Mouse (Mus musculus): ENCODE measurements at regions not wholly inside any gene's neighbourhood (a gene's known extent, or its start where the extent isn't known, plus 50 kb on each side); places are given as distances from the start of the nearest gene placed in this dataset.

DNA sequence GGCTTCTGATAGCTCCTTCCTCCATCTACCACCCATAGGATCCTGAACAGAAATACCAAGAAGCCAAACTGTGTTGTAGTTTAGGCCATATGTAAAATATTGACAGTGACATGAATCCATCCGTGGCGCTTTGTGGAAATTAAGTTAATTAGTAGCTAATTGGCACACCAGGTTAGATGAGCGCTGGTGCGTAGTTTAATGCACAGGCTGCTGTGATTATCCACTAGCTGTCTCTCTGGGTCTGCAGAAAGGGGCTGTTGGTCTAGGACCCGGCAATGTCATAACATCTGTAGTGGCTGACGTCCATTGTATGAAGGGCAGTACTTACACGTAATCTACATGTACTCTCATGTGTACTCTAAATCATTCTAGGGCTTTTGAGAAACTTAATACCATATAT lies 134.7 kb downstream of the Ifng start:
- H3K27me3 ChIP-seq (ENCODE audit: control insufficient read depth, insufficient read depth, low read length), result no peaks in the 10 kb centered on the region
- TF ChIP-seq CTCF (IDR thresholded peaks at IDR 0.05; ENCODE audit: extremely low read depth, insufficient read depth, insufficient read length, insufficient replicate concordance), result no peak
- TF ChIP-seq POLR2A (IDR thresholded peaks at IDR 0.05; ENCODE audit: low read depth, low read length), result no peak
- H3K36me3 ChIP-seq (ENCODE audit: control insufficient read depth, insufficient read depth, low read length), result no peaks in the 10 kb centered on the region
- H3K4me1 ChIP-seq (ENCODE audit: control insufficient read depth, insufficient read depth, insufficient read length), result no peaks in the 10 kb centered on the region
- 92% methylated on average over 7 of the region's 7 CpGs for WGBS
- no peak overlapping the region for H3K4me3 ChIP-seq (ENCODE audit: extremely low read depth, insufficient read depth, insufficient read length)
- no peak overlapping the region for H3K27ac ChIP-seq (ENCODE audit: insufficient read depth, low read length)
- DNase-seq (ENCODE audit: low read depth in 1 of 2, low spot score in 2 of 2), result no peak

DNA sequence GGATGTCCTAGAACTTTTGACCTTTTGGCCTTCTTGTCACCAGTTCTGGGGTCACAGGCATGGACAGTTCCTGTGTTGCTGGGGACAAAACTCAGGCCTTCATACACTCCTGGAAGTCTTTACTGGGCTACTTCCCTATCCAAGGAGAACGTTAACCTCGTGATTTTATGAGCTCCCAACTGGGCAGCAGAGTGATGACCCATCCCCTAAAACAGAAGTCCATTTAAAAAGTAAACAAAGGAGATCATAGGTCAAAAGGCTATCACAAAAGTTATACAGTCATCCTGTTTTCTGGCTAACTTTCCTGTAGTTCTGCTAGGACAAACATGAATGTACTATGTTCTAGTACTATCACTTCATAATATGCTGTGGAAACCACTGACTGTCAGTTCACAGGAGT lies 140.5 kb downstream of the Ifng start:
- no peak overlapping the region for H3K4me3 ChIP-seq (ENCODE audit: extremely low read depth, insufficient read depth, insufficient read length)
- H3K36me3 ChIP-seq (ENCODE audit: control insufficient read depth, insufficient read depth, low read length), result no peaks in the 10 kb centered on the region
- H3K4me1 ChIP-seq (ENCODE audit: control insufficient read depth, insufficient read depth, insufficient read length), result no peaks in the 10 kb centered on the region
- TF ChIP-seq CTCF (IDR thresholded peaks at IDR 0.05; ENCODE audit: extremely low read depth, insufficient read depth, insufficient read length, insufficient replicate concordance) (no peak), POLR2A (IDR thresholded peaks at IDR 0.05; ENCODE audit: low read depth, low read length) (no peak)
- no peak for DNase-seq (ENCODE audit: low read depth in 1 of 2, low spot score in 2 of 2)
- H3K27ac ChIP-seq (ENCODE audit: insufficient read depth, low read length), result no peak overlapping the region
- H3K27me3 ChIP-seq (ENCODE audit: control insufficient read depth, insufficient read depth, low read length), result no peaks in the 10 kb centered on the region
- WGBS, result 76% methylated on average over 2 of the region's 2 CpGs

- Histone ChIP-seq H3K36me3 (ENCODE audit: control insufficient read depth, insufficient read depth, low read length) (no peaks in the 10 kb centered on the region), H3K4me3 (ENCODE audit: extremely low read depth, insufficient read depth, insufficient read length) (no peak overlapping the region), H3K27ac (ENCODE audit: insufficient read depth, low read length) (no peak overlapping the region), H3K27me3 (ENCODE audit: control insufficient read depth, insufficient read depth, low read length) (no peaks in the 10 kb centered on the region), H3K4me1 (ENCODE audit: control insufficient read depth, insufficient read depth, insufficient read length) (no peaks in the 10 kb centered on the region)
- TF ChIP-seq POLR2A (IDR thresholded peaks at IDR 0.05; ENCODE audit: low read depth, low read length) (no peak), CTCF (IDR thresholded peaks at IDR 0.05; ENCODE audit: extremely low read depth, insufficient read depth, insufficient read length, insufficient replicate concordance) (no peak)
- no peak for DNase-seq (ENCODE audit: low read depth in 1 of 2, low spot score in 2 of 2)
- 68% methylated on average over 4 of the region's 4 CpGs for WGBS
Measured at GRCm38 (mm10) chr10:118585821-118586220, 145.0 kb downstream of the Ifng start.

- Histone ChIP-seq H3K4me3 (ENCODE audit: extremely low read depth, insufficient read depth, insufficient read length) (no peak overlapping the region), H3K36me3 (ENCODE audit: control insufficient read depth, insufficient read depth, low read length) (no peaks in the 10 kb centered on the region), H3K27me3 (ENCODE audit: control insufficient read depth, insufficient read depth, low read length) (no peaks in the 10 kb centered on the region), H3K27ac (ENCODE audit: insufficient read depth, low read length) (no peak overlapping the region), H3K4me1 (ENCODE audit: control insufficient read depth, insufficient read depth, insufficient read length) (no peaks in the 10 kb centered on the region)
- 52% methylated on average over 8 of the region's 8 CpGs for WGBS
- TF ChIP-seq POLR2A (IDR thresholded peaks at IDR 0.05; ENCODE audit: low read depth, low read length), result no peak
- no peak for TF ChIP-seq CTCF (IDR thresholded peaks at IDR 0.05; ENCODE audit: extremely low read depth, insufficient read depth, insufficient read length, insufficient replicate concordance)
- no peak for DNase-seq (ENCODE audit: low read depth in 1 of 2, low spot score in 2 of 2)
Measured at GRCm38 (mm10) chr10:118588198-118588597, 147.4 kb downstream of the Ifng start.

DNA sequence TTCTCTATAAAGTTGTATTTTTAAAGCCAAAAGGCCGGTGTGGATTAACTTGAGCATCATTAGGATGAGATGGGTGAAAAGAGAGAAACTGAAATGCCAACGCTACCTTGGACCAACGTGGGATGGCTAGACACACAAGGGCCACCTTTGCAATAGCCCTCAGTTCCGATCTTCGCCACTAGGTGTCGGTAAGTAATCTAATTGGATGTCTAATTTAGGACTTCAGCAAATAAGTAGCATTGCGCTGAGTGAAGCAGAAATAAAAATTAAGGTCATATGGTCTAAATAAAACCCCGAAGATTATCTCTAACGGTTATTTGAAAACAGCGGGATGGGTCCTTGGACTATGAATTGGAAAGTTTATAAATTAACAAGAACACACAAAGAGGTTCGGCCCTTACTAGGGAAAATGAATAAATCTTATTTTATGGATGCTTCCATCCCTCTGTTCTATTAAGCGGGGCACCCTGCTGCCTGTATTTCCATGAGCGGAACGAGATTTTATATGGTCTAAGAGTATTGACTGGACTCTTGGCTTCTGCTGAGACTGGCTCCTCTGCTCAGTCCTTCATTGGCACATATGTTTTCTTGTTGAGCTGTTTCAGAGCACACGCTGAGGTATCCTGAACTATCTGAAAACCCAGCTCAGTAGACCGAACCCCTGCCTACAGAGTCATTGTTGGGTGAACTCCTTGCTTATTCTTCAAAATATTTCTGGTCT lies 152.0 kb downstream of the Ifng start:
- Histone ChIP-seq H3K27ac (ENCODE audit: insufficient read depth, low read length) (no peak overlapping the region), H3K36me3 (ENCODE audit: control insufficient read depth, insufficient read depth, low read length) (no peaks in the 10 kb centered on the region), H3K27me3 (ENCODE audit: control insufficient read depth, insufficient read depth, low read length) (no peaks in the 10 kb centered on the region), H3K4me1 (ENCODE audit: control insufficient read depth, insufficient read depth, insufficient read length) (no peaks in the 10 kb centered on the region), H3K4me3 (ENCODE audit: extremely low read depth, insufficient read depth, insufficient read length) (no peak overlapping the region)
- DNase-seq (ENCODE audit: low read depth in 1 of 2, low spot score in 2 of 2), result peak; percentile 61 to 83
- no peak for TF ChIP-seq POLR2A (IDR thresholded peaks at IDR 0.05; ENCODE audit: low read depth, low read length)
- peak; percentile 76; the same call in 1 of the 2 replicates for TF ChIP-seq CTCF (IDR thresholded peaks at IDR 0.05; ENCODE audit: extremely low read depth, insufficient read depth, insufficient read length, insufficient replicate concordance)
- WGBS, result 39% methylated on average over 16 of the region's 16 CpGs

DNA sequence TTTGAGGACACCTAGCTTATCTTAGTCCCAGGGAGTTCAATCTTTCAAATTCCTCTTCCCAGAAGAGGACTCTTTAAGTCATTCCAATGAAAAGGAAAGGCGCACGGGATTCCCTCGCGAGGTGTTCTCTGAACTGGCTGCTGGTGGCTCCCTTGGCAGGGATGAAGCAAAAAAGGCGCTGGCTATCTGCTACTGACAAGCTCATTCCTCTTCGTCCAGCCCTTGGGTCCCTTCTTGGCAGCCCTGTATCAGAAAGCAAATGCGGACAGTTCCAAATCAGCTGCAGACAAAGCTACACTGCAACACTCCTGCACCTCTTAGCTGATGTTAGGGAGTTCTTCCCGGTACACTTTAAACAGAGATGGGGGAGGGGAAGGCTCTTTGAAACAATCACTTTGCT lies 155.4 kb downstream of the Ifng start:
- no peak for TF ChIP-seq CTCF (IDR thresholded peaks at IDR 0.05; ENCODE audit: extremely low read depth, insufficient read depth, insufficient read length, insufficient replicate concordance)
- TF ChIP-seq POLR2A (IDR thresholded peaks at IDR 0.05; ENCODE audit: low read depth, low read length), result no peak
- no peak for DNase-seq (ENCODE audit: low read depth in 1 of 2, low spot score in 2 of 2)
- WGBS, result 85% methylated on average over 8 of the region's 8 CpGs
- Histone ChIP-seq H3K27me3 (ENCODE audit: control insufficient read depth, insufficient read depth, low read length) (no peaks in the 10 kb centered on the region), H3K4me1 (ENCODE audit: control insufficient read depth, insufficient read depth, insufficient read length) (peaks cover 9% of the 10 kb centered on the region; the same call in 1 of the 2 replicates), H3K4me3 (ENCODE audit: extremely low read depth, insufficient read depth, insufficient read length) (no peak overlapping the region), H3K36me3 (ENCODE audit: control insufficient read depth, insufficient read depth, low read length) (no peaks in the 10 kb centered on the region), H3K27ac (ENCODE audit: insufficient read depth, low read length) (no peak overlapping the region)

DNA sequence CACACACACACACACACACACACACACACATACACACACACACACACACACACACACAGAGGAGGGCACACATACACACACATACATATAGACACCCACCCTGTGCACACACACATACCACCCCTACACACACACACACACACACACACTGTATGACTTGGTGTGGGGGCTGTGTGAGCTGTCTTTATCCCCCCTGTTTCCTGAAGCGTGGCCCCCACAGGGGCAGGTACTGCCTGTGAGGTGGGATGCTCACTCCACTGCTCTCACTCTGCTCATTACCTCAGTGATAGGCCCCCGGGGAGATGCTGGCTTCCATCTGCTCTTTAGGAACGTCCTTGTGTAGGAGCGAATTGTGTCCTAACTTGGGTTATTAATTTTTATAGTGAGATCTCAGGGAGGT lies 157.7 kb downstream of the Ifng start:
- WGBS, result 45% methylated on average over 4 of the region's 4 CpGs
- TF ChIP-seq POLR2A (IDR thresholded peaks at IDR 0.05; ENCODE audit: low read depth, low read length), result no peak
- TF ChIP-seq CTCF (IDR thresholded peaks at IDR 0.05; ENCODE audit: extremely low read depth, insufficient read depth, insufficient read length, insufficient replicate concordance), result no peak

More for the DNA sequence above, 157.7 kb downstream of the Ifng start:
- H3K27ac ChIP-seq (ENCODE audit: insufficient read depth, low read length), result no peak overlapping the region
- peaks cover 9% of the 10 kb centered on the region; the same call in 1 of the 2 replicates for H3K4me1 ChIP-seq (ENCODE audit: control insufficient read depth, insufficient read depth, insufficient read length)
- no peak for DNase-seq (ENCODE audit: low read depth in 1 of 2, low spot score in 2 of 2)
- H3K36me3 ChIP-seq (ENCODE audit: control insufficient read depth, insufficient read depth, low read length), result no peaks in the 10 kb centered on the region
- no peaks in the 10 kb centered on the region for H3K27me3 ChIP-seq (ENCODE audit: control insufficient read depth, insufficient read depth, low read length)
- H3K4me3 ChIP-seq (ENCODE audit: extremely low read depth, insufficient read depth, insufficient read length), result no peak overlapping the region
